Mouse (Mus musculus) layer of hippocampus, postnatal 36 days (tissue): ENCODE measurements around the gene Lpp. TPM values are rescaled to one million over a fixed set of nuclear protein-coding genes. Genes with fewer than 3 reads are reported as not detected.

Experiments used
- DNase-seq, 2 experiments: peaks; one replicate each; pipeline ENCODE4 v3.0.0; 2022
- total RNA-seq, 2 experiments: library from RNA; stranded (reverse); gene quantifications; 2 replicates each; pipeline ENCODE4 v1.2.3; 2021

Gene Lpp
- total RNA-seq, 2 experiments from 2014 or later: 7.2 to 11.8 TPM

- no peak for DNase-seq
Measured at GRCm38 (mm10) chr16:24502295-24502823, 109.1 kb downstream of the Lpp start.

- no peak for DNase-seq
Measured at GRCm38 (mm10) chr16:24504838-24505605, 111.7 kb downstream of the Lpp start.

- DNase-seq: no peak
Measured at GRCm38 (mm10) chr16:24506237-24506636, 112.9 kb downstream of the Lpp start.

DNA sequence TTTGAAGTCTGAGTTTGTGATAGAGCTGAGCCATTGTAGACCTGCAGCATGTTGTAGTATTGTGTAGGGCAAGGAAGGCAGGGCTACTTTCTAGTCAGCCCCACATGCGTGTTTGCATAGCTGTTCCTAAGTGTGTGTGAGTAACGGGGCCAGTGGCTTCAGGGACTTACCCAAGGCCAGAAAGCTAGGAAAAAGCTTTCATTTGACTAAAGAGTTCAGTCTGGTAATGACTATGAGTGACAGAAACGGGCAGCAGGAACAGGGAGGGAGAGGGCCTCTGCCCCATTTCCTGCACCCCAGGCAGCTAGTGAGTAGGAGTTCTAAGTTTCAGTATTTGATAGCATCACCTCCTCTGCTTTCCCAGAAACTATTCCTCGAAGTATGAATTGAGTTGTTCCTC, 113.4 kb downstream of the Lpp start:
- DNase-seq: no peak

- no peak for DNase-seq
Measured at GRCm38 (mm10) chr16:24507927-24508540, 114.7 kb downstream of the Lpp start.

DNA sequence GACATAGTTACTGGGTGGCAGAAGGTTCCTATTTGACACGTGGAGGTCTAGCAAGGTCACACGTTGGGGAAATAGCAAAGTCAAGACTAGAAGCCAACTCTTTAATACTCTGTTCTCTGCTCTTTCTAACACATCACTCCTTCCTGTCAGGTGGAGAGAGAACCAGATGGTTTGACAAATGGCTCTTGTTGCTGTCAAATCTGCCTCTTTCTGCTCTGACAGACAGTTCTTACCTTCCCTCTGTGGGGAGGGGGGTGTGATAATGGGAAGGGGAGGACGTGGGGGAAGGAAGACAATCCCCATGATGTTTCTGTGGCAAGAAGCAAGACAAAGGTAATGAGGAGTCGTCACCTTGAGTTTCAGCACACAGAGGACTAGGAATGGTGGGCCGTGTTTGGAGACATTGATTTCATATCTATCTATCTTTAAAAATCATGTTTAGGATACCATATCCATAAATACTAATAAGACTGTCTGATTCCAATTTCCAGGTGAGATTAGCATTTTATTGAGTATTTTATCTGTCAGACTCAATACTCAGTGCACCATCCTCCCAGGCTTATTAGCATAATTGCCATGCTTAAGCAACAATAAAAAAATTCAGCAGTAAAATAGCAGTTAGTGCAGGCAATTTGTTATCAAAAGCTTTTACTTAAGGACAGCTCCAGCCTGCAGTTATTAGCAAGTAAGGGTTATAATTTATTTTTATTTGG, 115.9 kb downstream of the Lpp start:
- no peak for DNase-seq

- DNase-seq: no peak
Measured at GRCm38 (mm10) chr16:24509813-24510166, 116.5 kb downstream of the Lpp start.

DNA sequence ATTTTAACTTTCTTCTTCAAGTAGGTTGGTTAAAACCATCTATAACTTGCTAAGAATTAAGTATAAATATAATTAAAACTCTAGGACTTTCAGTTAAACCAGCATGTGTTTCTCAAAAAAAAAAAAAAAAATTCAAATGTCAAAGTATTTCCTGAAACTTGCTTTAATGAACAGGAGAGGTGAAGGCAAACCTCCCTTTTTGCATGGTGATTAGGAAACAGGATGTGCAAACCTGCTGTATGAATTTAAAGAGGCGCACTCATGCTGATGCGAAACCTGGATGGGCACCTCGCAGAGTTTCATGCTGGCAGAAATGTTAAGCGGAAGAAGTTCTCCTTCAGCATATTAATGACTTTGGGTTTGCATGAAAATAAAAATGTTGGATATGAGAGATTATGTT, 119.9 kb downstream of the Lpp start:
- DNase-seq: no peak

GRCm38 (mm10) chr16:24514802-24515727, 121.8 kb downstream of the Lpp start:
- DNase-seq: no peak

DNA sequence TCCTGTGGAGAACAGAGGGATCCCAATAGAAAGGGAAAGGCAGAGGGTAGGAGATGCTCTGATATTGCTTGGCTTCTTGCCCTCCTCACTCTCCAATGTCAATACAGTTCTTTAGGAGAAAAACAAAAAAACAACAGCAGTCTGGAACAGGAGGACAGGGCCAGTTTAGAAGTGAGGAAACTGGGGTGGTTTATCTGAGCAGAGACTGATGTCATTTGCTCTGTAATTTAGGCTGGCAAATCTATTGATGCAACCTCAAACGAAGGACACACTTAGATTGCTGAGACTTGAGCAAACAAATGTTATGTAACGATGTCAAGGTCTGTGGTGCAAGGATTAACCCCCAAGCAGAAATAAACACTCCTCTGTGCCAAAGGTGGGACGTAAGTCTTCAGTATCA, 123.7 kb downstream of the Lpp start:
- no peak for DNase-seq

DNA sequence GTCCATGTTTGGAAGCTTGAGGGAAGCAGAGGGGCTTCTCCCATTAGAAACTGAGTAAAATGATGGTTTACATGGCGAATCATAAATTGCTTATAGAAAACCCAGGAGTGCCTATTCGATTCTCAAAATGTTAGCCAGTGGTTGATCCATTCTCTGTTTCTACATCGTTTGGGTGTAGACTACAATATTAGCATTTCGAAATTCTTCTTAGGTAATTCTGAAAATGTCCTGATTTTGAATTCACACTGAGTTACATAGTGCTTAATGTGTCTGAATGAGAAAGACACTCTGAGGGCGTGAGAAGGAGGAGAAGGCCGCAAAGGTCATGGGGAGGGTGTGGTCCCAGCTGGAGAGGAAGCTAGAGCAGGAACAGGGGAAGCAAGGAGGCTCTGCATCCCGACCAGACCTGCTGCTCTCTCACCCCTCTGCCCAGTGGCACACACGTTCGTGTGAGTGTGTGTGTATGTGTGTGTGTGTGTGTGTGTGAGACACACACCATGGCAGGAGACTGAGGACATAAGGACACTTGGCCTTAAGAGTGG, 124.3 kb downstream of the Lpp start:
- DNase-seq: no peak

DNA sequence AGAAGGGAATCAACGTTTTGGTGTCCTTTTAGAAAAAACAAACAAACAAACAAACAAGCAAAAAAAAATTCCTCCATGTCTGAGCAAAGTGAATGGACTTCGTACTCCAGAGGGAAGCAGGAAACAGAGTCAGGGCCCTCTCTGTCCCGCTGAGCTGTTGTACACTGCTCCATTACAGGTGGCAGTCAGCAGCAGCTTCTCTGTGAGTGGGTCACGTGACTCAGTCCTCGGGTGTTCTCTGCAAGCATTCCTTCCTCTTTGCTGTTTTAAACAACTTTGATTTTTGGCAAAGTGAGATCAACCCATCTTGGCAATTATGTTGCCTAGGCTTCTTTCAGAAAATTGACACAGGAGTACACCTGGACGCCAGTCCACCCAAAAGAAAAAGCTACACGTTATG, 125.5 kb downstream of the Lpp start:
- no peak for DNase-seq

GRCm38 (mm10) chr16:24527219-24527618, 133.9 kb downstream of the Lpp start:
- no peak for DNase-seq

- DNase-seq: no peak
Measured at GRCm38 (mm10) chr16:24531681-24532080, 138.4 kb downstream of the Lpp start.

GRCm38 (mm10) chr16:24535221-24535620, 141.9 kb downstream of the Lpp start:
- DNase-seq: no peak

- peak; percentile 59 to 64 for DNase-seq
Measured at GRCm38 (mm10) chr16:24536261-24536660, 143.0 kb downstream of the Lpp start.

- no peak for DNase-seq
Measured at GRCm38 (mm10) chr16:24539003-24539402, 145.7 kb downstream of the Lpp start.

- no peak for DNase-seq
Measured at GRCm38 (mm10) chr16:24542864-24543263, 149.6 kb downstream of the Lpp start.

GRCm38 (mm10) chr16:24545366-24545765, 152.1 kb downstream of the Lpp start:
- no peak for DNase-seq

DNA sequence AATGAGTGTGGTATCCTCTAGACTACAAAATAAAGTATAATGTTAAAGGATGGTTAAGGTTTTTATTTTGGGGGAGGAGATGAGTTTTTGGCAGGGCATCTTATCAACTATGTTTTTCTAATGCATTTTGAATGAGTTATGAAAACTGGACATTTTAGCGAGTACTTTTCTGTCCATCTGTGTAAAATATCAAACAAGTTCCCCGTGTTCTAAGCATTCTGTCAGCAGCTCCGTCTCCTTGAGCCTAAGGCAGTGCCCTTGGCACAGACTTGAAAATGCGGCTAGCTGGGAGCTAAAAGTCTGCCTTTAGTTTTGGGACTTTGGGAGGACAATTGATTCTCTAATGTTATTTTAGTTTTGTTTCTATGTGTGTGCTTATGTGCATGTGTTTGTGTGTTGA, 165.2 kb downstream of the Lpp start:
- DNase-seq: no peak

- DNase-seq: no peak
Measured at GRCm38 (mm10) chr16:24559811-24560210, 166.5 kb downstream of the Lpp start.

DNA sequence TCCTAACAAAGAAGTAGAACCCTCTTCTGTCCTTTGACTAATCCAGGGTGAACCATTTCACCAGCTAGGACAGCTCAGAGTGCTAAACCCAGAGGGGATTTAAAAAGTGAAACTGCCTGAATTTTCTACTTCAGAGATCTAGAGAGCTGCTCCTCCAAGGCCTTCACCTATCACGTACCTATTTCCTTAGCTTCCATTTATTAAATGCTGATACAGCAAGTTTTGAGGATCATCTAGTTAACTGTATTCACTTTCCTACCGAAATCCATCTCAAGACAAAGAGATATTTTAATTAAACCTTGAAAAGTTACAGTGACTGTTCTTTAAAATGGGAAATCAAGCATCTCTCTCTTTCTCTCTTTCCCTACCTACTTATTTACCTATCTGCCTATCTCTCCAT, 167.7 kb downstream of the Lpp start:
- no peak for DNase-seq
